Mouse (Mus musculus) kidney, adult 11 months (tissue): ENCODE data around the gene Spata33.
"Not testable (repeated sequence)": the region's sequence is repeated elsewhere in the genome, so short reads cannot be mapped to it uniquely, and the experiment has no call there.

Experiments
- DNase-seq: peaks from one replicate; pipeline ENCODE4 v3.0.0; 2022

The Spata33 gene

DNA sequence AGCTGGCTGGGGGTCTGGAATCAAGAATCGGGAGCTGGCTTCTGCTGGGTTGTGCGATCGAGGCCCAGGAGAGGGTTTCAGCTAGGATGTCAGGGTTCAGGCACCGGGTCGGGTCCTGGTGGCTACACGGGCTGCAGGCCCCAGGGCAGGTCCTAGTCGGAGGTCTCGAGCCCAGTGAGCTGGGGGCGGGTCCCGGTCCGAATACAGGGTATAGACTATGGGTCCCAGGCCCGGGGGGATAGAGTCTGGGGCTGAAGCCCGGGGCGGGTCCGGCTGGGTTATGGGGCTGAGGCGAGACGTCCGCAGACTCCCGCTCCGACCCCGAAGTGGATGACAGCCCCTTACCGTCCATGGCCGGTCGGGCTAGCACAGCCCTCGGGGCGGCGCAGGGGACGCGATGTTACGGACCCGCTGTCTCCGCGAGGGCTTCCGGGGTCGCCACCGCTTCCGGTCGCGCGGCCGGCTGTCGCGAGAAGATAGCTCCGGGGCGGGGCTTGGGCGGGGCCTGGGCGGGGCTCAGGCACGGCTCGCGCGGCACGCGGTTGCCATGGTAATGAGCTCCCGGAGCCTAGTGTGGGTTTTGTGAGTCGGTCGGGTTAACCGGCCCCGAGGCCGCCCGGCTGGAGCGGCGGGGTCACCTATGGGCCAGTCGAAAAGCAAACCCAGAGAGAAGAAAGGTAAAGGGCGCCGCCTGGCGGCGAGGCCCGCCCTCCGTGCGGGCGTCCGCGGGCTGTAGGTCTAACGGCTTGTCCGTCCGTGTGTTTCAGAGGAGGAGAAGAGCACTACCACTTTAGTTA, at the start of gene Spata33, which contains the start of gene Chmp1a:
Spata33 (plus strand) TSS at position 512 of the 797 bp plus-strand sequence.
Chmp1a (minus strand) TSS at position 443 of the 797 bp plus-strand sequence.
- peak; percentile 98 for DNase-seq

DNA sequence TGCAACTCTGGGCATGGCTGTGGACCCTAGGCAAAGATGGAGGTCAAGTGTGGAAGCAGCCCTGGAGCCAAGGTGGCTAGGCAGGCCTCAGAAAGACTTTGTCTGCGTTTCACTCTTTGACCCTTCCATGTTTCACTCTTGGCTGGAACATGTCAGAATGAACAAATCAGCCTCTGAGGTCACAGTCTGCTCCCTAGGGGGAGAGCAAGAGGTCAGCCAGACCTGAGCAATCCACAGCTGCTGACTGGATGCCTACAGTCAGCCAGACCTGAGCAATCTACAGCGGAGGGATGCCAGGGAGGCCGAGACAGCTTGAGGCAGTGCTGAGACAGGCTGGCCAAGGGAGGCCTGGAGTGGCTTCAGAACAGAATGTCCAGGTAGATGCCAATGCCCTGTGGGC, 31.2 kb upstream of the Spata33 start:
- DNase-seq = peak; percentile 84

DNA sequence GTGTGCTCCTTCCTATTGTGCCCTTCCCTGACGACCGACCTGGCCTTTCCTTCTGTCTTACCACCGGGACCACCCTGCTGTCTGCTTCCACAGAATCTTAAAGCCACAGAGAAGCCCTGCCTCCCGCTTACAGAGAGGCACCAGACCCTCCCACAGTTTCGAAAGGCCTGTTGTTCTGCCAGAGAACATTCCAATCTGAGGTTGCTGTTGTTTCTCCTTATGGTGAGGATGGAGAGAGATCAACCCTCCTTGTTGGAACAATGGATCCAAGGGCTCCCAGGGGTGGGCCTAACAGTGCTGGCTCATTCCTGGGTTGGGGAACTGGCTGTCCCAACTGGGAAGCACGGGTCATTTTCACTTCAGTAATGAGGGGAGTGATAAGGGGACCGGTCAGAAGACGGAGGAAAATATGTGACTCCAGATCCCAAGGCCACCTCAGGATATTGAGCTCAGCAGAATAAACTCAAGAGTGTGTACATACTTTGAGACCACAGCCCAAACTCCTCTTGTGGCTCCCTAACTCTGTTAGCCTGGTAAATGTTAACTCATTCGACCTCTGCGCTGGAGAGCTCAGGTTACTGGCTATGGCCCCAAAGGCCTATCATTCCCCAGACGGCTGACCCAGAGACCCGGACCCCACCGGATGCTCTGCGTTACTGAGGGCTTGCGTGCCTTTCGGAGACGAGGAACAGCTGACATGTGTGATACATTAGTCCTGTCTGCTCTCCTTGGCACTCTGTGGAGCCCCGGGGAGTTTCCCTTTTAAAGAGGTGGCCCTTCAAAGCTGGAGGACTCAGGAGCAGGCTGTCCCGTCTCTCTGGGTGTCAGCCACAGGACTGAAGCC, 26.8 kb upstream of the Spata33 start, which contains the start of gene Dpep1:
Dpep1 (plus strand) TSS at position 677 of the 844 bp plus-strand sequence.
- peak; percentile 76 for DNase-seq

DNA sequence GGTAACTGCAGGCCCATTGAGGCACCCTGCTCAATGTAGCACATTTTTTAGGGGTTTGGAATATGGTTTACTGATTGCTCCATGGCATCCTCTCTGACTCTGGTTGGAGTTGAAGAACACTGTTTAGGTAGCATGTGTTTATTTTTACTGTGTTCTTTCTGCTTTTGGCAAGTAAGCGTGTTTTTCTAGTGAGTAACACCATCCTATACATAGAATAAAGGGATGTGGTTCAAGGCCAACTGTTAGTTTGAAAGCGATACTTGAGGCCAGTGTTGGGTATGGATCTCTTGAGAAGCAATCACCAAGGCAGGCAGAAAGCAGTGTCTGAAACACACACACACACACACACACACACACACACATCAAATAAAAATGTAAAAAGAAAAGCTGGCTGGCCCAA, 24.6 kb upstream of the Spata33 start:
- no peak for DNase-seq

- DNase-seq = no peak
Observed at GRCm38 (mm10) chr8:123188841-123189240, 23.8 kb upstream of the Spata33 start.

DNA sequence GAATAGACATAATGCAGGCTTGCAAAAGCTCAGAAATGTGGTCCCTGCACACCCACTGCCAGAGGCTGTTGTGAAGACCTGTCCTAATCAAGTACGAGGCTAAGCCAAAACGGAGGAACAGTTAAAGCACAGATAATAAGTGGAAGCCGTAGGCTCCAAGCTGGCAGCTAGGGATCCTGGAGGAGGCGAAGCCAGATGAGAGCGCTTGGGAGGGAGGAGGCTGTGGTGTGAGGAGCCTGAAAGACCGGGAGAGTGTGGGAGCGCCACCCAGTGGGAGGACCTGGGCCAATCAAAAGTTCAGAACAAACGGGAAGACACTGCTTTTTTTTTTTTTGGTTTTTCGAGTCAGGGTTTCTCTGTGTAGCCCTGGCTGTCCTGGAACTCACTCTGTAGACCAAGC, 22.0 kb upstream of the Spata33 start:
- peak; percentile 73 for DNase-seq

GRCm38 (mm10) chr8:123191908-123192307, 20.7 kb upstream of the Spata33 start:
- DNase-seq = no peak

DNA sequence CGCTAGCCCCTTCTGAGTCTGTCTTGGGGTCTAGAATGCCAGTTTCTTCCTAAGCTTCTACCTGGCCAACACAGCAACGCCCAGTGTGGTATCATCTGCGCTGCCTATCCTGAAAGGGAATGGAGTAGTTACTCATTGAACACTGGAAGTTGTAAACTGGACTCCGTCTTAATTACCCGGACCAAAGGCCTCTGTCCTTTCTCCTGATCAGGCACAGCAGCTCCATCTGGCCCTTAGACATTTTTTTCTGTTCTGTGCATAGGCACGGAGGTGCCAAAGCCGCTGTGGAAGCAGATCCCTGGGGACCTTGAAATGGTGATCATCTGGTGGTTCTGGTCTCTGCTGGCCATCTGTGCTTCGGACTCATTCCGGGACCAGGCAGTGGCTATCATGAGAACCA, 18.9 kb upstream of the Spata33 start:
- peak; percentile 61 for DNase-seq

- not testable (repeated sequence) for DNase-seq
Observed at GRCm38 (mm10) chr8:123197016-123197415, 15.6 kb upstream of the Spata33 start.

DNA sequence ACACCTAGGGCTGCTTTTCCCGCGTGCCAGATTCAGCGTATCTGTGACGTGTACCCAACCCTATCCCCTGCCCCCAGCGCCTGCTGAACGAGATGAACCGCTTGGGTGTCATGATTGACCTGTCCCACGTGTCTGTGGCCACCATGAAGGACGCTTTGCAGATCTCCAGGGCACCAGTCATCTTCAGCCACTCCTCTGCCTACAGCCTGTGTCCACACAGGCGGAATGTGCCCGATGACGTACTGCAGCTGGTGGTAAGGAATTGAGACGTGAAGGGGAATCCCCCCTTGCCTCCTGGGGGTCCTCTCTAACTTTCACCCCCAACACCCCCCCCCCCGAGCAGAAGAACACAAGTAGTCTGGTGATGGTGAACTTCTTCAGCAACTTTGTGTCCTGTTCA, 12.8 kb upstream of the Spata33 start:
- no peak for DNase-seq

DNA sequence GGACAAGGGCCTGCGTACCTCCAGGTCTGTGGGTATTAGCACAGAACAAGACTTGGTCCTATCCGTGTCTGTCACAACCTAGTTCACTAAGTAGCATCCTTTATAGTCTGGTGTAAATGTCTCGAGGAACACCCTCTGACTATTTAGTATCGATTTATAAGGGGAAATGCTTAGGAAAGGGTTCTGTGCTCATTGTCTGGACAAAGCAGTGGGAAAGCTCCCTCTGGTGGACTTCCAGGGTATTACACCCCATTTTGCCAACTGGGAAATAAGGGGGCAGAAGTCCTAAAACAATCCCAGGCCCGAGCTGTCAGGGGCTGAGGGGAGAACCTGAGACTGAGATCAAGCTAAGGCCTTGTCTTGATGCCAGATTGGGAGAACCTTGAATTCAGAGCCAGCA, 10.3 kb upstream of the Spata33 start:
- DNase-seq = peak; percentile 39

DNA sequence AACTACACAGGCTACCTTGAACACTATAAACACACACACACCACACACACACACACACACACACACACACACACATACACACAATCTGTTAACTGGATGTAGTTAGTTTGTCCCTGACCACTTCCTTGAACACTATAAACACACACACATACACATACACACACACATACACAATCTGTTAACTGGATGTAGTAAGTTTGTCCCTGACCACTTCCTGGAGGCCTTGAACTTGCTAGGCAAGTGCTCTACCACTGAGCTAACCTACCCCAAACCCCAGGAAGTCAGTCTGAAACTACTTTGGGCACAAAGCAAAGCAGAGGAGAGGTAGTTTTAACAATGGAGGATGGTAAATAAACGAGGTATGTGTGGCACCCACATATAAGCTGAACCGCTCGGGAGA, 9.1 kb upstream of the Spata33 start:
- no peak for DNase-seq

- DNase-seq = no peak
Observed at GRCm38 (mm10) chr8:123211876-123212275, 756 bp upstream of the Spata33 start.

- no peak for DNase-seq
Observed at GRCm38 (mm10) chr8:123213118-123213772, 613 bp downstream of the Spata33 start.

DNA sequence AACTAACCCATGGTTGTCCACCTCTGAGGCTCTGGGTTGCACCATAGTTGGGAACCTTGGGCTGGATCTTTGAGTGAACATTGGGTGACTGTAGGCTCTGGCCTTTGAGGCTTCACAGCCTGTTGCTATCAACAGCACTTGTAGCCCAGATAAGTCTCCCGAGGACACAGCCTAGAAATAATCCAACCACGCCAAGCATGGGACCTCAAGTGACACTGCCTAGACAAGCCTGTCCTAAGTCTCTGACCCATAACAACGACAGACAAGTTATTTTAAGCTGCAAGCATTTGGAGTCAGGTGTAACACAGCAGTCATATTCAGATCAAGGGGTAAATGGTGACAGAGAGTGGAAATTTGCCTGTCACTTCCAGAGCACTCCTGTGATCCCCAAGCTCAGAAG, 2.8 kb downstream of the Spata33 start:
- no peak for DNase-seq

- no peak for DNase-seq
Observed at GRCm38 (mm10) chr8:123220917-123221316, 8.3 kb downstream of the Spata33 start.

GRCm38 (mm10) chr8:123224278-123225266, 11.9 kb downstream of the Spata33 start, which contains the start of gene Cdk10:
Cdk10 (plus strand) TSS chr8:123224842.
- DNase-seq = peak; percentile 89

DNA sequence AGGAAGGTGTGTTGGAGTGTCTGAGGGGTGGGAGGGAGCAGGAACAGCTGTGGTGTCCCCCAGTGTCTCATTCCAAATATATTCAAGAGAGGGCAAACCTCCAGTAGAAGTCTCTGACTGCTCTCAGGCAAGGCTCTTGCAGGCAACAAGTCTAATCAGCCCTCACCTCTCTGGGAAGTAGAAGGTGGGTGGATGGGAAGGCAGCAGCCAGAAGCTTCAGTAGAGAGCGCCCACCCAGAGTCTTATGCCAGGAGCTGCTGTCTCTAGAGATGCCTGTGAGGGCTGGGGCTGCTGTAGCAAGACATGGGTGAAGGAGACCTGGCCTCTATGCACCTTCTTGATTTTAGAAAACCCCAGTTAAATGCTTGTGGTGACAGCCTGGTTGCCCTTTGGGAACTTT, 15.8 kb downstream of the Spata33 start:
- no peak for DNase-seq

DNA sequence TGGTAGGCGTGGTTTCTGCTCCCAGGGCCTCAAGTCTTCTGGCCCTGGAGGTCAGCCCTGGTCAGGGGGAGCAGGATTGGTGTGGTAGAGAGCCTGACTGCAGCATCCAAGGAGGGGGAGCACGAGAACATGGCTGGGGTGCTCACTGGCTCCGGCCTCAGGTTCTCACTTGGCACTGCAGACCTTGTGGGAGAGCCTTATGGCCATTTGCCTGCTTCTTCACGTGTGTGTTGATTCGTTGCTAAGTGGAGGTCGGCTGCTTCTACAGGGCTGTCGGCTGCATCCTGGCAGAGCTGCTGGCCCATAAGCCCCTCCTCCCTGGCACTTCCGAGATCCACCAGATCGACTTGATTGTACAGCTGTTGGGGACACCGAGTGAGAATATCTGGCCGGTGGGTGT, 17.7 kb downstream of the Spata33 start:
- DNase-seq = not testable (repeated sequence)

- DNase-seq = no peak
Observed at GRCm38 (mm10) chr8:123231742-123232141, 19.1 kb downstream of the Spata33 start.

DNA sequence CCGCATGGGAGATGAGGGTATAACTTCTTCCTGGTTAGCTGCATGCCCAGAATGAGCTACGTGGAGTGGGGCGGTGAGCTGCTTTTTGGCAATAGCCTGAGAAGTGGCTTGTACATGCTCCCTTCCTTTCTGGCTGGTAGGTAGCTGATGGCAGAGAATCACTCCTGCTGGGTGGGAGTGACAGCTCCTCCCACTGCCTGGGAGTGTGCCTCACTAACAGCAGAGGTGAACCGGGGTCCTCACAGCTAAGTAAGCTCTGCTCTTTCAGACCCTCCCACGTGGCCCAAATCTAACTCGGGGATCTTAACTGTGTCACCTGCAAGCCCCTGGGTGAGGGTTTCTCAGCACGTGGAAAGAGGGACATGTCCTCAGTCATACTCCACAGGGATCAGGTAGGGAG, 19.9 kb downstream of the Spata33 start:
- no peak for DNase-seq

- DNase-seq = no peak
Observed at GRCm38 (mm10) chr8:123233300-123233699, 20.7 kb downstream of the Spata33 start.
